Mouse (Mus musculus) stomach, embryonic 15.5 days (tissue): ENCODE data around the gene Ccl26. TPM values are rescaled to one million over a fixed set of nuclear protein-coding genes. Genes with fewer than 3 reads are reported as not detected.

Experiments
- ATAC-seq: fragments of 200-750 bp; cut with Nextera tagmentation; 2 replicates; pipeline ENCODE4 v1.8.0; 2017; ENCODE audit warnings: low read depth, moderate number of reproducible peaks, moderate TSS enrichment; ENCODE audit not compliant: insufficient read depth, low FRiP score
- H3K27ac ChIP-seq: fragments of 300-500 bp; sonication (generic); 2 replicates; pipeline ENCODE4 v1.5.1; 2015; ENCODE audit warnings: mild to moderate bottlenecking, inconsistent platforms
- H3K27me3 ChIP-seq: fragments of 300-500 bp; sonication (generic); replicated peaks from 2 replicates; pipeline ENCODE4 v1.6.1; 2015; ENCODE audit warnings: inconsistent platforms
- H3K36me3 ChIP-seq: fragments of 300-500 bp; sonication (generic); 2 replicates; pipeline ENCODE4 v1.6.1; 2015; ENCODE audit warnings: inconsistent platforms
- H3K4me1 ChIP-seq: fragments of 300-500 bp; sonication (generic); 2 replicates; pipeline ENCODE4 v1.6.1; 2015; ENCODE audit warnings: inconsistent platforms
- H3K4me2 ChIP-seq: fragments of 300-500 bp; sonication (generic); 2 replicates; pipeline ENCODE4 v1.6.1; 2015; ENCODE audit warnings: mild to moderate bottlenecking, inconsistent platforms
- H3K4me3 ChIP-seq: fragments of 300-500 bp; sonication (generic); replicated peaks from 2 replicates; pipeline ENCODE4 v1.5.1; 2015; ENCODE audit warnings: inconsistent platforms
- H3K9ac ChIP-seq: fragments of 300-500 bp; sonication (generic); 2 replicates; pipeline ENCODE4 v1.6.1; 2015; ENCODE audit warnings: inconsistent platforms
- H3K9me3 ChIP-seq: fragments of 300-500 bp; sonication (generic); 2 replicates; pipeline ENCODE4 v1.6.1; 2016; ENCODE audit warnings: inconsistent platforms
- WGBS: fragments of 180-500 bp; shearing (Covaris S2); methylation state at CpG from one replicate; pipeline ENCODE4 v1.1.7; 2015; 5-methylcytosine and 5-hydroxymethylcytosine counted together
- polyA plus RNA-seq: library from polyadenylated mRNA; unstranded; fragments of >200 nt; fragmentation: Nextera tagmentation; extraction: Ambion mirVana; gene quantifications from 2 replicates; pipeline ENCODE4 v1.2.1, GENCODE M21; 2015

Gene Ccl26
- polyA plus RNA-seq, 1 experiment from 2014 or later = not detected

- 63% methylated on average over 6 of the region's 6 CpGs for WGBS
- no peak overlapping the region for H3K27ac ChIP-seq
- H3K9ac ChIP-seq = no peak overlapping the region
- H3K36me3 ChIP-seq = no peaks in the 10 kb centered on the region
- H3K4me1 ChIP-seq = no peaks in the 10 kb centered on the region
- H3K4me2 ChIP-seq = no peak overlapping the region
- H3K27me3 ChIP-seq = no peaks in the 10 kb centered on the region
- H3K4me3 ChIP-seq = no peak overlapping the region
- no peak for ATAC-seq
- H3K9me3 ChIP-seq = no peaks in the 10 kb centered on the region
Measured at GRCm38 (mm10) chr5:135568698-135569097, 5.3 kb upstream of the Ccl26 start.

GRCm38 (mm10) chr5:135567556-135568265 is 4.3 kb upstream of the Ccl26 start:
- Histone ChIP-seq H3K4me1 (no peaks in the 10 kb centered on the region), H3K9me3 (no peaks in the 10 kb centered on the region), H3K27me3 (no peaks in the 10 kb centered on the region), H3K4me3 (no peak overlapping the region), H3K27ac (no peak overlapping the region), H3K4me2 (no peak overlapping the region), H3K9ac (no peak overlapping the region), H3K36me3 (no peaks in the 10 kb centered on the region)
- WGBS = 79% methylated on average over 6 of the region's 6 CpGs
- no peak for ATAC-seq

- Histone ChIP-seq H3K4me1 (peaks cover 4% of the 10 kb centered on the region; the same call in 1 of the 2 replicates), H3K27ac (0 out of 2 replicates have a peak overlapping the region, but pooled peaks have one; percentile 1), H3K9me3 (no peaks in the 10 kb centered on the region), H3K27me3 (no peaks in the 10 kb centered on the region), H3K4me3 (no peak overlapping the region), H3K4me2 (no peak overlapping the region), H3K36me3 (no peaks in the 10 kb centered on the region), H3K9ac (no peak overlapping the region)
- ATAC-seq = no peak
- WGBS = 56% methylated on average over 3 of the region's 3 CpGs
Measured at GRCm38 (mm10) chr5:135557671-135558070, 5.7 kb downstream of the Ccl26 start.

DNA sequence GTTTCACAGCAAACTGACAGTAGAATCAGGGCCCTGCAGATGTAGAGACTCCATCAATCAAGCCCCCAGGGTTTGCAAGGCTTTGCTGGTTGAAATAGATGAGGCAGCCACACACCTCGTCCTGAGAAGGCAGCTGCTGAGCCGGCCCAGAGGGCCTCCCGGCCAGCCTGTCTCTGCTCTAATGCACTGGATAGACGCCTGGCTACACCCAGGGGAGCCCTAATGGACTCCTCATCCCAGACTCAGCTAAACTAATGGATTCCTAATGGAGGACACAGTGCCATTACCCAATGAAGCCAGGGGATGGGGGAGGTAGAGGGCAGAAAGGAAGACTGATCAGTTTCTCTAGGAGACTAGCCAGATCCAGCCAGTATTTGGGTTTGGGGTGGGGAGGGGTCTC is 6.3 kb downstream of the Ccl26 start:
- Histone ChIP-seq H3K36me3 (no peaks in the 10 kb centered on the region), H3K4me2 (no peak overlapping the region), H3K27me3 (no peaks in the 10 kb centered on the region), H3K4me3 (no peak overlapping the region), H3K9me3 (no peaks in the 10 kb centered on the region), H3K9ac (no peak overlapping the region), H3K27ac (0 out of 2 replicates have a peak overlapping the region, but pooled peaks have one; percentile 1), H3K4me1 (peaks cover 4% of the 10 kb centered on the region; the same call in 1 of the 2 replicates)
- peak; percentile 50; the same call in 1 of the 2 replicates for ATAC-seq
- 29% methylated on average over 4 of the region's 4 CpGs for WGBS

DNA sequence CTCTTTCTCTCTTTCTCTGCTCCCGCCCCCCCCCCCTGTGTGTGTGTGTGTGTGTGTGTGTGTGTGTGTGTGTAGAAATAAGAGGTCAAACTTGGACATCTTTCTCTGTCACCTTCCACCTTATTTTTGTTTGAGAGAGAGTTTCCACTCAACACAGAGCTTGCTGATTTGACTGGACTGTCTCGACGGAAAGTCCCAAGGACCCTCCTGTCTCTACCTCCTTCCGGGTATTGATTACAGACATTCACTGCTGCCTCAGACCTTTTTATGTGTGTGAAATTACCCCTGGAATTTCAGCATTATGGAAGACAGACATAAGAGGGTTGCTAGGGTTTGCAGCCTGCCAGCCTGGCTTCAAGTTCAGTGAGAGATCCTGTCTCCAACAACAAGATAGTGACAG is 7.1 kb downstream of the Ccl26 start:
- Histone ChIP-seq H3K36me3 (no peaks in the 10 kb centered on the region), H3K9ac (no peak overlapping the region), H3K27me3 (no peaks in the 10 kb centered on the region), H3K4me2 (no peak overlapping the region), H3K4me1 (peaks cover 4% of the 10 kb centered on the region; the same call in 1 of the 2 replicates), H3K9me3 (no peaks in the 10 kb centered on the region), H3K27ac (no peak overlapping the region), H3K4me3 (no peak overlapping the region)
- ATAC-seq = no peak
- 71% methylated on average over 3 of the region's 4 CpGs for WGBS

GRCm38 (mm10) chr5:135551591-135551990 is 11.8 kb downstream of the Ccl26 start:
- no peak overlapping the region for H3K4me3 ChIP-seq
- H3K27me3 ChIP-seq = no peaks in the 10 kb centered on the region
- H3K27ac ChIP-seq = no peak overlapping the region
- no peaks in the 10 kb centered on the region for H3K4me1 ChIP-seq
- no peaks in the 10 kb centered on the region for H3K9me3 ChIP-seq
- ATAC-seq = no peak
- 72% methylated on average over 3 of the region's 3 CpGs for WGBS
- H3K36me3 ChIP-seq = no peaks in the 10 kb centered on the region
- no peak overlapping the region for H3K4me2 ChIP-seq
- no peak overlapping the region for H3K9ac ChIP-seq

DNA sequence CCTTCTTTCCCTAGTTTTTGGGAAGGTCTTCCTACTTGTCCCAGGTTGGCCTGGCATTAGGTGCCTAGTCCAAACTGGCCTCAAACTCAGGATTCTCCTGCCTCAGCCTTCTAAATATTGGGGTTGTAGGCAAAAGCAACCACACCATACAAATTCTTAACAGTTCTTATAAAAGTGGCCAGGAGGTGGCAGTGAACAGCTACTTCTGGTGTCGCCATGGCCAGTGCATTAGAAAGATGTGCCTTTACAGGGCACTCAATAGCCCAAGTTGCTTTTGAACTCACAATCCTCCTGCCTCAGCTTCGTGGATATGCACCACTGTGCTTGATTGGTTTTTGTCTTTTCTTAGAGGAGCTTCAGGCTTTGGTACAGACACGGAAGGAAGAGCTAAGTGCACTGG is 12.5 kb downstream of the Ccl26 start:
- no peaks in the 10 kb centered on the region for H3K36me3 ChIP-seq
- WGBS = 28% methylated on average over 3 of the region's 3 CpGs

GRCm38 (mm10) chr5:135547990-135548389 is 15.4 kb downstream of the Ccl26 start:
- H3K9me3 ChIP-seq = no peaks in the 10 kb centered on the region
- H3K9ac ChIP-seq = no peak overlapping the region
- no peak for ATAC-seq
- no peaks in the 10 kb centered on the region for H3K27me3 ChIP-seq
- no peaks in the 10 kb centered on the region for H3K36me3 ChIP-seq
- H3K4me1 ChIP-seq = peaks cover 6% of the 10 kb centered on the region
- no peak overlapping the region for H3K4me3 ChIP-seq
- WGBS = 56% methylated on average over 2 of the region's 2 CpGs
- no peak overlapping the region for H3K27ac ChIP-seq
- no peak overlapping the region for H3K4me2 ChIP-seq

More for the DNA sequence above, 12.5 kb downstream of the Ccl26 start:
- H3K27ac ChIP-seq = no peak overlapping the region
- no peak overlapping the region for H3K4me2 ChIP-seq
- H3K4me3 ChIP-seq = no peak overlapping the region
- H3K27me3 ChIP-seq = no peaks in the 10 kb centered on the region
- H3K9ac ChIP-seq = no peak overlapping the region
- no peaks in the 10 kb centered on the region for H3K9me3 ChIP-seq
- H3K4me1 ChIP-seq = no peaks in the 10 kb centered on the region; the same call in 1 of the 2 replicates
- no peak for ATAC-seq

GRCm38 (mm10) chr5:135544865-135545797 is 18.2 kb downstream of the Ccl26 start, which contains the start of gene Hip1:
Gene Hip1 (minus strand): TSS chr5:135545120.
- H3K27me3 ChIP-seq = no peaks in the 10 kb centered on the region
- peak within 1 kb of the TSS; percentile 65 for H3K4me3 ChIP-seq
- H3K4me1 ChIP-seq = peaks cover 6% of the 10 kb centered on the region
- H3K4me2 ChIP-seq = peak within 1 kb of the TSS; percentile 92
- peak; percentile 98 for ATAC-seq
- under 1% methylated on average over 46 of the region's 46 CpGs for WGBS
- no peaks in the 10 kb centered on the region for H3K36me3 ChIP-seq
- peak within 1 kb of the TSS; percentile 12; the same call in 1 of the 2 replicates for H3K27ac ChIP-seq
- H3K9me3 ChIP-seq = no peaks in the 10 kb centered on the region
- H3K9ac ChIP-seq = peak within 1 kb of the TSS; percentile 36; the same call in 1 of the 2 replicates

DNA sequence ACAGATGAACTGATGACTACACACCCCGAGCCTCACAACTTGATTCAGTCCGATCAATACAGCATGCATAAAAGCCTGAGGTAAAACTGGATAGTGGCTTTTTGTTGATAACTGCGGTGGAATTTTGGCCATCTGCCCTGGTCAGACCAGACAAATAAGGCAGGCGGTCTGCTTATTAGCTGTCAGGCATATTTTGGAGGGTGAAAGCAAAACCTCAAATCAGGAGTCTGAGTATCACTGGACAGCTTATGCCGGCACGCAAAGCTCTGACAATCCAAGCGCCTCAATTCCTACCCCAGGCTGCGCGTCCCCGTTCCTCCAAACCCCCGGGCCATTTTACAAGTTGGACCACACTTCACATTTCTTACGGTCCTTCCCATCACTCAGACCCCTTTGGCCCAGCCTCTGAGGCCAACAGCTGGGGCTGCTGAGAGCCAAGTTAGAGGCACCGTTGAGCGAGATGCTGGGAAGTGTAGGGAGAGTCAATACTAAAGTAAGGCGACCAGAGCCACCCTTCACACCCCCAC is 19.3 kb downstream of the Ccl26 start:
- Histone ChIP-seq H3K27ac (no peak overlapping the region), H3K36me3 (no peaks in the 10 kb centered on the region), H3K4me2 (peak overlapping the region; percentile 92), H3K4me3 (peak overlapping the region; percentile 65), H3K27me3 (no peaks in the 10 kb centered on the region), H3K9ac (peak overlapping the region; percentile 32; the same call in 1 of the 2 replicates), H3K4me1 (peaks cover 6% of the 10 kb centered on the region), H3K9me3 (no peaks in the 10 kb centered on the region)
- WGBS = 4% methylated on average over 15 of the region's 15 CpGs
- no peak for ATAC-seq

- no peak overlapping the region for H3K4me3 ChIP-seq
- H3K27ac ChIP-seq = no peak overlapping the region
- WGBS = 74% methylated on average over 10 of the region's 10 CpGs
- no peaks in the 10 kb centered on the region for H3K27me3 ChIP-seq
- ATAC-seq = no peak
- no peaks in the 10 kb centered on the region for H3K36me3 ChIP-seq
- 0 out of 2 replicates have a peak, but pooled peaks cover 7% of the 10 kb centered on the region for H3K4me1 ChIP-seq
- no peak overlapping the region for H3K9ac ChIP-seq
- no peak overlapping the region for H3K4me2 ChIP-seq
- H3K9me3 ChIP-seq = no peaks in the 10 kb centered on the region
Measured at GRCm38 (mm10) chr5:135537794-135538214, 25.6 kb downstream of the Ccl26 start.
